Mouse (Mus musculus) forebrain, postnatal 0 days (tissue): ENCODE results near the gene Smap1. TPM values are rescaled to one million over a fixed set of nuclear protein-coding genes. Genes with fewer than 3 reads are reported as not detected.

Experiments used
- ATAC-seq: fragments of 200-750 bp; cut with Nextera tagmentation; 2 replicates; pipeline ENCODE4 v1.8.0; 2017; ENCODE audit warnings: mild to moderate bottlenecking, moderate library complexity
- DNase-seq: peaks from one replicate; pipeline ENCODE4 v3.0.0-alpha.2; 2015
- H3K27ac ChIP-seq: fragments of 300-500 bp; sonication (generic); 2 replicates; pipeline ENCODE4 v1.5.1; 2014; ENCODE audit warnings: low read depth, mild to moderate bottlenecking, antibody characterized with exemption, low read length, moderate library complexity, mixed read lengths
- H3K27me3 ChIP-seq: fragments of 300-500 bp; sonication (generic); 2 replicates; pipeline ENCODE4 v1.6.1; 2014; ENCODE audit warnings: mild to moderate bottlenecking, low read length, mixed read lengths; ENCODE audit not compliant: insufficient read depth
- H3K36me3 ChIP-seq: fragments of 300-500 bp; sonication (generic); 2 replicates; pipeline ENCODE4 v1.6.1; 2014; ENCODE audit warnings: mild to moderate bottlenecking, moderate library complexity; ENCODE audit not compliant: insufficient read depth
- H3K4me1 ChIP-seq: fragments of 300-500 bp; sonication (generic); 2 replicates; pipeline ENCODE4 v1.6.1; 2014; ENCODE audit warnings: antibody characterized with exemption; ENCODE audit not compliant: insufficient read depth
- H3K4me2 ChIP-seq: fragments of 300-500 bp; sonication (generic); 2 replicates; pipeline ENCODE4 v1.6.1; 2014; ENCODE audit warnings: low read depth, mild to moderate bottlenecking, moderate library complexity
- H3K4me3 ChIP-seq: fragments of 300-500 bp; sonication (generic); 2 replicates; pipeline ENCODE4 v1.5.1; 2014; ENCODE audit warnings: low read depth, low read length, mixed read lengths
- H3K9ac ChIP-seq: fragments of 300-500 bp; sonication (generic); 2 replicates; pipeline ENCODE4 v1.6.1; 2014; ENCODE audit warnings: mild to moderate bottlenecking
- H3K9me3 ChIP-seq: fragments of 300-500 bp; sonication (generic); 2 replicates; pipeline ENCODE4 v1.6.1; 2016; ENCODE audit warnings: low read length
- CTCF ChIP-seq: sonication (generic); IDR thresholded peaks from 2 replicates; pipeline ENCODE4 v1.5.1; 2016; ENCODE audit warnings: antibody characterized with exemption, control low read depth, low read depth
- WGBS: fragments of 180-500 bp; shearing (Covaris S2); extraction: QIAGEN DNeasy Blood & Tissue Kit; methylation state at CpG from one replicate; pipeline ENCODE4 v1.1.7; 2014; 5-methylcytosine and 5-hydroxymethylcytosine counted together
- polyA plus RNA-seq: library from polyadenylated mRNA; unstranded; fragments of >200 nt; fragmentation: Nextera tagmentation; extraction: Ambion mirVana; gene quantifications from 2 replicates; pipeline ENCODE4 v1.2.1, GENCODE M21; 2015
- total RNA-seq: library from RNA; depleted of rRNA; stranded (reverse); fragments of >200 nt; gene quantifications from 2 replicates; pipeline ENCODE4 v1.2.3, GENCODE M21; 2014

Gene Smap1
- total and polyA plus RNA-seq, 2 experiments from 2014 or later = 80.5 to 152 TPM

- 24% methylated on average over 4 of the region's 4 CpGs for WGBS
- TF ChIP-seq CTCF = no peak
These were observed 13.3 kb upstream of the Smap1 start for GRCm38 (mm10) chr1:23935408-23935762.

DNA sequence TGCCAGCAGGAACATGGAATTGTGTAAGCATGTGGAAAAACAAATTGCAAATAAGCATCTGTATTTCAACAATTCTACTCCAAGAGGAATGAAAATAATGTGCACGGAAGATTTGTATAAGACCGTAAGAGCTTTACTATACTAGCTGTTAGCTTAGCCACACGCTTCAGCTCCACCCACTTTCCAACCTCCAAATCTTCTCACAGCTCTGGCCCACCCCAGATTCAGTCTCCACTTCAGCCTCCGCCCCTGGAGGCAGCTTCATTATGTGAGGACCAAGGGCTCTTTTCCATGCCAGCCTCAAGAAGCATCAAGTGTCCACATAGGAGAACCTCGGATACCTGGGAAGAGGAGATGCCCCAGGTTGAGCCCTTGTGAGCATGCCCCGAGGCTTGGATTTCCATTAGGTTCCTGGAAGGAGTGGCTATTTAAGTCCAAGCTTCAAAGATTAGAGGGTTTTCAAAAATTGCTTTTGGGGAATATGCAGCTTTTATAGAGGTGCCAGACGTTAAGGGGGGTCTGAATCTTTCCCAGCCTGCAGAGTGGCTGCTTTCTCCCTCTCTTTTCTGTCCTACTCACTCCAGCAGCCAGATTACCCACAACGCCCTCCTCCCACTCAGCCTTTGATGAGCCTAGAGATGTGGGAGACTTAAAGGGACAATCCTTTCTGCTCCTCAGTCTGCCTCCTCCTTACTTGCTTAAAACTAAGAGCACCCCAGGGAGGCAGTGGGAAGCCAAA lies 12.7 kb upstream of the Smap1 start:
- no peaks in the 10 kb centered on the region for H3K36me3 ChIP-seq
- H3K27me3 ChIP-seq = no peaks in the 10 kb centered on the region
- TF ChIP-seq CTCF = no peak
- peak; percentile 91 for ATAC-seq
- 48% methylated on average over 8 of the region's 8 CpGs for WGBS
- H3K4me2 ChIP-seq = no peak overlapping the region
- H3K9me3 ChIP-seq = no peaks in the 10 kb centered on the region
- peak overlapping the region; percentile 21; the same call in 1 of the 2 replicates for H3K27ac ChIP-seq
- no peaks in the 10 kb centered on the region for H3K4me1 ChIP-seq
- no peak overlapping the region for H3K9ac ChIP-seq
- no peak overlapping the region for H3K4me3 ChIP-seq
- DNase-seq = no peak

More at GRCm38 (mm10) chr1:23935408-23935762, 13.3 kb upstream of the Smap1 start:
- H3K9ac ChIP-seq = no peak overlapping the region
- no peak overlapping the region for H3K4me3 ChIP-seq
- H3K9me3 ChIP-seq = no peaks in the 10 kb centered on the region
- DNase-seq (no peak), ATAC-seq (no peak)
- peak overlapping the region; percentile 21; the same call in 1 of the 2 replicates for H3K27ac ChIP-seq
- no peaks in the 10 kb centered on the region for H3K36me3 ChIP-seq
- no peaks in the 10 kb centered on the region for H3K4me1 ChIP-seq
- H3K4me2 ChIP-seq = no peak overlapping the region
- no peaks in the 10 kb centered on the region for H3K27me3 ChIP-seq

DNA sequence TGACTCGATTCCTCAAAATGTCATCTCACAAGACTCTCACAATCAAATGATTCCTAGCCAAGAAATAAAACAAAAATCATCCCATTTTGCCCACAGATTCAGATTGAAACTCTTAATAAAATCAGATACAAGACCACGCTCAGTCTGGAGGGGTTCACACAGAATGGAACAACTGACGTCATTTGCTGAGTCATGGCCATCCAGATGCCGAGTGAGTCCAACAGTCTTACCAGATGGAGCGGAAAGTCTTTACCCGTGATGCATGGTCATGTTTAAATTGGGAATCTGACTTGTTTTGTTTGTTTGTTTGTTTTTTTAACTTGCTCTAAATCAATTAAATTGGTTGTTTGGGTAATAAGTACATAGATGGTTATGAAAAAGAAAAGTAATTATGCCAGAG lies 7.3 kb upstream of the Smap1 start:
- H3K27ac ChIP-seq = no peak overlapping the region
- H3K27me3 ChIP-seq = no peaks in the 10 kb centered on the region
- no peaks in the 10 kb centered on the region for H3K9me3 ChIP-seq
- DNase-seq = no peak
- no peaks in the 10 kb centered on the region for H3K36me3 ChIP-seq
- H3K4me1 ChIP-seq = no peaks in the 10 kb centered on the region
- no peak for TF ChIP-seq CTCF
- no peak overlapping the region for H3K4me3 ChIP-seq
- 92% methylated on average over 6 of the region's 6 CpGs for WGBS
- H3K4me2 ChIP-seq = no peak overlapping the region
- no peak overlapping the region for H3K9ac ChIP-seq
- ATAC-seq = no peak

DNA sequence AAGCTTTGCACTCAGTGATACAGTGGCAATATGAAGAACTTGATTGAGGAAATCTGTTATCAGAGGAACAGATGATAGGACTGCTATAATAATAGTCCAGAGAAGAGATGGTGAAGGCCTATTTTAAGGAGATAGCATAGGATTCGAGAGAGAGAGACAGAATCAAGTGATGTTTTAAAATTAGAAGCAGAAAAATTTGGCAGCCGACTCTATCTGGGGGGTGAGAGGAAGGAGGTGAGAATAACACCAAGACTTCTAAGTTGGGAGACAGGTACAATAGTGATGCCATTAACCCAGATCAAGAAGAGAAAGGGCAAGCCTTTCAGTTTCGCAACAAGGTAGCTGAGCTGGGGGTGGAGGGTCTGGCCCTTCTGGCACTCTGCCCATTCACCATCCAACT lies 6.3 kb upstream of the Smap1 start:
- Histone ChIP-seq H3K9ac (no peak overlapping the region), H3K4me1 (no peaks in the 10 kb centered on the region), H3K9me3 (no peaks in the 10 kb centered on the region), H3K36me3 (no peaks in the 10 kb centered on the region), H3K27me3 (no peaks in the 10 kb centered on the region), H3K4me2 (no peak overlapping the region), H3K27ac (no peak overlapping the region), H3K4me3 (no peak overlapping the region)
- ATAC-seq (no peak), DNase-seq (no peak)
- TF ChIP-seq CTCF = no peak
- WGBS = 78% methylated on average over 3 of the region's 3 CpGs

DNA sequence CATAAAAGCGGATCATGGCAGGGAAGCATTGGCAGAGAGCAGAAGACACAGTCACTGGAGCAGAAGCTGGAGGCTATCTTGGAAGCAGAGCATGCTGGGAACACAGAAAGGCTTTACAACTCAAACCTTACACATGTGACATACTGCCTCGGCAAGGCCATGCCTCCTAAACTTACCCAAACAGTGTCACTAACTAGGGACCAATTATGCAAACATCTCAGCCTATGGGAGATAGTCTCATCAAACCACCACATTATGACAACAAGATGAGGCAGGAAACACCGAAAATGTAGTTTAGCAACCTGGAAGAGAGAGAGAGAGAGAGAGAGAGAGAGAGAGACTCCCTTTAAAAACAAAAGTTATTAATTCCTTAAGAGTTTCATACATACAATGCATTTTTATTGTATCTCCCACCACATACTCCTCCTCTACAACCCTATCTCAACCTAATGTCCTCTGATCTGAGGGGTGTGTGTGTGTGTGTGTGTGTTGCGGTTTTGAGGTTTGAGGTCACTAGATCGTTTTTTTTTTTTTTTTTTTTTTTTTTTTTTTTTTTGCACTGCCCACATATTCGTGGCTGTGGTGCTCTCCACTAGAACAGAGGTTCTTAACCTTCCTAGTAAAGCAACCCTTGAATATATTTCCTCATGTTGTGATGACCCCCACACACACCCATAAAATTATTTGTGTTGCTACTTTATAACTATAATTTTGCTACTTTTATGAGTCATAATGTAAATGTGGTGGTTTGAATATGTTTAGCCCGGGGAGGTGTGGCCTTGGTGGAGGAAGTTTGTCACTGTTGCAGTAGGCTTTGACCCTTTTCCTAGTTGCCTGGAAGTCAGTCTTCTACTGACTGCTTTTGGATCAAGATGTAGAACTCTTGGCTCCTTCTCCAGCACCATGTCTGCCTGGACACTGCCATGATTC lies 1.9 kb upstream of the Smap1 start:
- 88% methylated on average over 7 of the region's 7 CpGs for WGBS
- Histone ChIP-seq H3K9me3 (no peaks in the 10 kb centered on the region), H3K4me1 (peaks cover 17% of the 10 kb centered on the region), H3K9ac (no peak overlapping the region), H3K4me3 (no peak overlapping the region), H3K36me3 (no peaks in the 10 kb centered on the region), H3K4me2 (no peak overlapping the region), H3K27ac (no peak overlapping the region), H3K27me3 (no peaks in the 10 kb centered on the region)
- DNase-seq (no peak), ATAC-seq (no peak)
- TF ChIP-seq CTCF = no peak

GRCm38 (mm10) chr1:23922530-23922884 lies 390 bp upstream of the Smap1 start:
- Histone ChIP-seq H3K4me3 (peak overlapping the region; percentile 96), H3K27me3 (no peaks in the 10 kb centered on the region), H3K4me1 (peaks cover 18% of the 10 kb centered on the region), H3K27ac (peak overlapping the region; percentile 93), H3K9me3 (no peaks in the 10 kb centered on the region), H3K4me2 (peak overlapping the region; percentile 76), H3K36me3 (no peaks in the 10 kb centered on the region), H3K9ac (peak overlapping the region; percentile 96)
- no peak for TF ChIP-seq CTCF
- DNase-seq = no peak
- ATAC-seq = peak; percentile 0; the same call in 1 of the 2 replicates
- WGBS = 26% methylated on average over 9 of the region's 9 CpGs

DNA sequence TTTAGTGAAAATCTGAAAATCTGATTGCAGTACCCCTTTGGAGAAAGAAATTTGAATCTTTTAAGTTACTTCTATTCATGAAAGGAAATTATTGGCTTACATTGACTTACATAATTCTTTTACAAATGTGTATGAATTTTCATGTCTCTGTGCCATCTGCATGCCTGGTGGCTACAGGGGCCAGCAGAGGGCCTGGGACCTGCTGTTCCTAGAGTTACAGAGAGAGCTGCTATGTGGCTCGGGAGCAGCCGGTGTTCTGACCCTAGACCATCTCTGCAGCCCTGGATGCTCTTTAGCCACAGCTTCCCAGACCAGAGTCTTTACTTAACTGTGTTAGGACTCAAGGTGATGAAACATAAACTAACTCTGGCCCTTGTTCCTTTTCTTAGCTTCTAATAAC lies 1.8 kb downstream of the Smap1 start:
- Histone ChIP-seq H3K4me2 (peak overlapping the region; percentile 76), H3K4me3 (peak overlapping the region; percentile 9; the same call in 1 of the 2 replicates), H3K27ac (no peak overlapping the region), H3K4me1 (peaks cover 18% of the 10 kb centered on the region), H3K9me3 (no peaks in the 10 kb centered on the region), H3K9ac (peak overlapping the region; percentile 22; the same call in 1 of the 2 replicates), H3K36me3 (no peaks in the 10 kb centered on the region), H3K27me3 (no peaks in the 10 kb centered on the region)
- TF ChIP-seq CTCF = peak; percentile 28
- 11% methylated on average over 2 of the region's 2 CpGs for WGBS
- ATAC-seq = no peak
- no peak for DNase-seq
